Mouse (Mus musculus) ES-E14 (cell line): ENCODE data around the gene Sema3f. TPM values are rescaled to one million over a fixed set of nuclear protein-coding genes. Genes with fewer than 3 reads are reported as not detected.

ENCODE experiments used
- DNase-seq: peaks from one replicate; pipeline ENCODE4 v3.0.0-alpha.2; 2013; ENCODE audit warnings: low read depth, low spot score
- H3K27ac ChIP-seq: 2 replicates; pipeline ENCODE4 v1.5.1; 2012; ENCODE audit warnings: low read depth, mild to moderate bottlenecking, low read length, moderate library complexity, mixed read lengths; ENCODE audit not compliant: poor library complexity, insufficient read depth, severe bottlenecking
- H3K36me3 ChIP-seq: 2 replicates; pipeline ENCODE4 v1.6.1; 2012; ENCODE audit warnings: mild to moderate bottlenecking, low read length, moderate library complexity, mixed read lengths; ENCODE audit not compliant: control insufficient read depth, poor library complexity, insufficient read depth, severe bottlenecking
- H3K4me1 ChIP-seq, 2 experiments: fragments of 150-350 bp in 1 of 2; sonication (generic) in 1 of 2; 2 replicates each; pipeline ENCODE4 v1.6.1; 2012; ENCODE audit warnings: low read length in 2 of 2, mild to moderate bottlenecking in 1 of 2, mixed read lengths in 1 of 2; ENCODE audit not compliant: control insufficient read depth in 2 of 2, insufficient read depth in 2 of 2, poor library complexity in 1 of 2
- H3K4me3 ChIP-seq, 2 experiments: fragments of 150-350 bp in 1 of 2; sonication (generic) in 1 of 2; 2 replicates each; pipeline ENCODE4 v1.5.1; 2012; ENCODE audit warnings: low read length in 2 of 2, low read depth in 1 of 2, mild to moderate bottlenecking in 1 of 2, mixed read lengths in 1 of 2; ENCODE audit not compliant: insufficient read depth in 1 of 2, poor library complexity in 1 of 2, severe bottlenecking in 1 of 2
- H3K9ac ChIP-seq: 2 replicates; pipeline ENCODE4 v1.6.1; 2012; ENCODE audit warnings: low read depth, mild to moderate bottlenecking, low read length, mixed read lengths; ENCODE audit not compliant: poor library complexity, insufficient read depth, severe bottlenecking
- H3K9me3 ChIP-seq: fragments of 150-350 bp; sonication (generic); 2 replicates; pipeline ENCODE4 v1.6.1; 2012; ENCODE audit warnings: low read depth, mild to moderate bottlenecking, low read length; ENCODE audit not compliant: control insufficient read depth, insufficient read depth
- CHD2 ChIP-seq: IDR thresholded peaks from 2 replicates; pipeline ENCODE4 v1.6.1; 2014; ENCODE audit warnings: mild to moderate bottlenecking, low read depth, low read length, inconsistent platforms
- HCFC1 ChIP-seq: IDR thresholded peaks from 2 replicates; pipeline ENCODE4 v1.6.1; 2012; ENCODE audit warnings: low read length, inconsistent platforms, borderline replicate concordance; ENCODE audit not compliant: insufficient read depth
- MAFK ChIP-seq: IDR thresholded peaks from 2 replicates; pipeline ENCODE4 v1.6.1; 2014; ENCODE audit warnings: mild to moderate bottlenecking, low read depth, low read length, inconsistent platforms; ENCODE audit not compliant: insufficient read depth
- ZC3H11A ChIP-seq: IDR thresholded peaks from 2 replicates; pipeline ENCODE4 v1.6.1; 2012; ENCODE audit warnings: low read depth, mild to moderate bottlenecking, inconsistent platforms, low read length, borderline replicate concordance
- ZNF384 ChIP-seq: IDR thresholded peaks from 2 replicates; pipeline ENCODE4 v1.6.1; 2012; ENCODE audit warnings: low read depth, low read length, inconsistent platforms
- in situ Hi-C, 2 experiments: fragments of 600-800 bp; cut with MboI; formaldehyde crosslinking; loops; one replicate each; pipeline ENCODE4 v1.15.1; 2025; ENCODE audit warnings: low sequenced_read_pairs in 2 of 2, inconsistent platforms in 1 of 2; ENCODE audit not compliant: unreplicated experiment in 2 of 2
- total RNA-seq: library from RNA; depleted of rRNA; stranded (reverse); fragments of 300-350 nt; gene quantifications from 2 replicates; pipeline ENCODE4 v1.2.3, GENCODE M21; 2012

Sema3f gene
- total RNA-seq, 1 experiment = 11.6 TPM

DNA sequence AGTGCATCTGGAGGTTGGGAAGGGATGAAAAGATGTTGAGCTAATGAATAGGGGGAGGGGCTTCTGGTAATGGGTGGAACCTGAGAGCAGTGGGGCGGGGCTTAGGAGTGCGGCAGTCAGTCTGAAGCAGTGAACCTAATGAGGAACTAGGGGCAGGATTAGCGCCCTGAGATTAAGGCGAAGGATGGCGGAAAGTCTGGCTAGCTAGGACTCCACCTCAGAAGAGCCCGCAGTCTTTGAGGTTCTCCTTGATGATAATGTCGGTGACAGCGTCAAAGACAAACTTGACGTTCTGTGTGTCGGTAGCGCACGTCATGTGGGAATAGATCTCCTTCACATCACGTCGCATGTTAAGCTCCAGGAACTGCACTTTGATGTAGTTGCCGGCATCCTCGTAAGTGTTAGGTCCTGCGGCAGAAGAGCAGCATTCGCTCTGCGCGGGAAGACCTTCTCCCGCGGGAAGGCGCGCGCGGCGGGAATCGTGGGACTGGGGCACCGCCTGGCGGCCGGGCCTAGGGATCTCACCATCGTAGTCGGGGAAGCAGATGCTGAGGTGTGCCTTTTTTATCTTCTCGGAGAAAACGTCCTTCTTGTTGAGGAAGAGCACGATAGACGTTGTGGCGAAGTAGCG, 34.5 kb downstream of the Sema3f start:
- Histone ChIP-seq H3K27ac (no peak overlapping the region), H3K36me3 (no peaks in the 10 kb centered on the region), H3K4me1 (peaks cover 0 to 11% of the 10 kb centered on the region in 2 experiments; a peak in 1 of 4 replicates), H3K4me3 (peak overlapping the region; percentile 51 to 60), H3K9me3 (no peaks in the 10 kb centered on the region), H3K9ac (peak overlapping the region; percentile 34)
- in situ Hi-C loops = no loop called here
- DNase-seq = peak; percentile 67
- TF ChIP-seq HCFC1 = no peak
- peak; percentile 83 for TF ChIP-seq CHD2
- peak; percentile 38; the same call in 1 of the 2 replicates for TF ChIP-seq MAFK
- peak; percentile 37; the same call in 1 of the 2 replicates for TF ChIP-seq ZC3H11A
- no peak for TF ChIP-seq ZNF384

DNA sequence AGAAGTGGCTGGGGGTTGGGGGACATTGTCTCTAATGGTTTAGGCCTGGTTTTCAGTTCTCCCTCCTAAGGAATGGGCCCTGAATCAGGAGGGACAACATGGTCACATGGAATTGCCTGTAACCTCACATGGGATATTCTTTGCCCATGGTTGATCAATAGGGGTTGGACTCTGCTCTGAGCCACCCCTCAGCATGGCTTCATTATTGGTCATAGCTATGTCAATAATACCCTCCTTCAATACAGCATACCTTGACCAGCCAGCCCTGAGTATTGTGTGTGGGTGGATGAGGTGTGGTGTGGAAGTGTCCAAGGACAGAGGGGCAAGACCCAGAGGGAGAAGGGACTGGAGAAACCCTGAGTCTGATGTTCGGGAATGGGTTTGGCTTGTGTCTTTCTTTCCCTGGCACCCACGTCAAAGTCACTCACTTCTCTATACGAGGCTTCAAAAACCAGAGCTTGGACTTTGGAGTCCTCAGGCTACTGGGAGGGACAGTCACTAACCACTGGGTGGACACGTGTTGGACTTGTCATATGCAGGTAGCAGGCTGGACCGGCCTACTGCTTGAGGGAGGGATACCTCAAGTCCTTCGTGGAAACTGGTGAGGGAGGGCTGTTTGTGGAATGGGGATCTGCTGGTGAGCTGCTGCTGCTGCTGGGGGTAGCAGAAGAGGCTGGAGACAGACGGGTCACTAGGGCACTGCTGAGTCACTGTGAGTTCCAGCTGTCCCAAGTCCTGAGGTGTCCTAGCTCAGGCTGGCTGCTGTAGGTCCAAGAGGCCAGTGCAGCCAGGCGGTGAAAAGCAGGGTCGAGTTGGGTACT, 35.5 kb downstream of the Sema3f start:
- in situ Hi-C loops = no loop called here

GRCm38 (mm10) chr9:107670259-107670658, 40.0 kb downstream of the Sema3f start:
- Histone ChIP-seq H3K9me3 (no peaks in the 10 kb centered on the region), H3K4me1 (peaks cover 0 to 9% of the 10 kb centered on the region in 2 experiments; a peak in 1 of 4 replicates), H3K36me3 (no peaks in the 10 kb centered on the region), H3K4me3 (no peak overlapping the region), H3K9ac (no peak overlapping the region), H3K27ac (no peak overlapping the region)
- DNase-seq = no peak
- TF ChIP-seq ZNF384 = no peak
- TF ChIP-seq HCFC1 = no peak
- no peak for TF ChIP-seq ZC3H11A
- TF ChIP-seq CHD2 = no peak
- in situ Hi-C loops = no loop called here

More for the DNA sequence above, 35.5 kb downstream of the Sema3f start:
- H3K36me3 ChIP-seq = no peaks in the 10 kb centered on the region
- H3K4me3 ChIP-seq = 0 out of 4 replicates have a peak overlapping the region, but pooled peaks of 1 of the 2 experiments have one; percentile 60
- H3K9ac ChIP-seq = no peak overlapping the region; the same call in 1 of the 2 replicates
- no peaks in the 10 kb centered on the region for H3K9me3 ChIP-seq
- H3K4me1 ChIP-seq = peaks cover 0 to 11% of the 10 kb centered on the region in 2 experiments; a peak in 1 of 4 replicates
- DNase-seq = no peak
- H3K27ac ChIP-seq = no peak overlapping the region
- no peak for TF ChIP-seq CHD2
- TF ChIP-seq ZNF384 = no peak
- no peak for TF ChIP-seq ZC3H11A
- no peak for TF ChIP-seq HCFC1
- TF ChIP-seq MAFK = no peak

- Histone ChIP-seq H3K27ac (no peak within 1 kb of the TSS), H3K4me1 (peaks cover 0 to 5% of the 10 kb centered on the region in 2 experiments; a peak in 1 of 4 replicates), H3K9me3 (no peaks in the 10 kb centered on the region), H3K36me3 (no peaks in the 10 kb centered on the region), H3K9ac (no peak within 1 kb of the TSS), H3K4me3 (no peak within 1 kb of the TSS)
- in situ Hi-C loops = no loop called here
- no peak for DNase-seq
- no peak for TF ChIP-seq MAFK
- TF ChIP-seq ZNF384 = no peak
- no peak for TF ChIP-seq CHD2
Observed at GRCm38 (mm10) chr9:107669480-107669945, 40.8 kb downstream of the Sema3f start, which contains the start of gene Slc38a3. Slc38a3 (minus strand) TSS chr9:107669530.
